Mouse (Mus musculus) monocyte, adult 5-6 weeks (primary cell): ENCODE results near the gene Vps37c. TPM values are rescaled to one million over a fixed set of nuclear protein-coding genes. Genes with fewer than 3 reads are reported as not detected.
A peak's percentile ranks its signal among the peaks of the same experiment; 100 is the strongest.

ENCODE experiments used
- ATAC-seq: fragments of 153-309, 156-312 bp; replicated peaks from 2 replicates; pipeline ENCODE4 v1.8.0; 2017; ENCODE audit warnings: mild to moderate bottlenecking; ENCODE audit not compliant: low TSS enrichment, insufficient number of reproducible peaks, severe bottlenecking, poor library complexity, low FRiP score
- total RNA-seq: library from RNA; stranded (forward); fragments of 200-1000, 200-491, 200-594 nt; gene quantifications from 3 replicates; pipeline ENCODE4 v1.2.3, GENCODE M21; 2017

Vps37c gene
- total RNA-seq, 1 experiment from 2014 or later = 18.7 TPM

GRCm38 (mm10) chr19:10732741-10733140 lies 44.2 kb downstream of the Vps37c start:
- ATAC-seq = no peak

DNA sequence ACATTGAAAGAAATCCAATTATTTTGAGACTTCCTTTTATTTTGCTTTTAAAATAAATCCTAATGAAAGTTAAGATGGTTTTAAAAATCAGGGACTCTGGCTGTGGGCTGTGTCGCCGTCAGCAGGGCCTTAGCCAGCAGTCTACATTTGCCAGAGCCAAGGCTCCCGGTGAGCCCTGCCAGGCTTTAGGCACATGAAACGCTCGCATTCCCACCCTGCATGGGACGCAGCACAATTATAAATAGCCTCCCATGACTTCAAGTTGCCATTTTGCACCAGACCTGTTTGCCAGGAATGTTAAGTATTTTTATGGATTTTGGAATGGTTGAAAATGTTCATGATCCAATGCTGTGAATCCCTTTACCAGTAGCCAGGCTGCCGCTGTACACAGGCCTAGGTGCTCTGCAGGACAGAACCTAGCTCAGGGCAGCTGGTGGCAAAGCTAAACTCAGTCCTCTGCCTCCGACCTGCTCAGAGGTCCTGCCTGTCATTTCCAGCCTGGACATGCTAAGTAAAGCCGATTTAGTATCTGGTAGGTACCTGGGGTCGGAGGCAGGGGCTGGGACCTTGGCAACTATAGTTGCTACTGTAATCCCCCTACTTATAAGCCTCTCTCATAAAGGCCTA lies 45.1 kb downstream of the Vps37c start:
- ATAC-seq = no peak

- no peak for ATAC-seq
Measured at GRCm38 (mm10) chr19:10734554-10734953, 46.0 kb downstream of the Vps37c start.

GRCm38 (mm10) chr19:10735061-10735460 lies 46.5 kb downstream of the Vps37c start:
- no peak for ATAC-seq

DNA sequence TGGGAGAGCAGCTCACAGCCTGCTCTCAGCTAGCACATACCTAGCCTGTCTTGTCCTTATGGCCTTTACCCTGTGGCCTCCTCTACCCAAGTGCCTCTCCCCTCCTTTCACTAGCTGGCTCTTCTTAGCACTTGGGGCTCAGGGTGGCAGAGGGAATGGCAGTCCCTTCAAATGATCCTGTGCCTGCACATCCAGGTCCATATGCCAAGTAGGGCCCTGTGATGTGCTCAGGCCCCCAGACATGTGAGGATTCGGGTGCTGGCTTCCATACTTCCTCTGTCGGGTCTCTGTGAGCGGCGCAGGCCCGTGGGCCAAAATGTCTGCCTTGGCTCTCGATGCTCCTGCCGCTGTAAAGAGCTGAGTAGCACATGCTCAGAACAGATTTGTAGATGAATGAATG lies 47.3 kb downstream of the Vps37c start:
- no peak for ATAC-seq

DNA sequence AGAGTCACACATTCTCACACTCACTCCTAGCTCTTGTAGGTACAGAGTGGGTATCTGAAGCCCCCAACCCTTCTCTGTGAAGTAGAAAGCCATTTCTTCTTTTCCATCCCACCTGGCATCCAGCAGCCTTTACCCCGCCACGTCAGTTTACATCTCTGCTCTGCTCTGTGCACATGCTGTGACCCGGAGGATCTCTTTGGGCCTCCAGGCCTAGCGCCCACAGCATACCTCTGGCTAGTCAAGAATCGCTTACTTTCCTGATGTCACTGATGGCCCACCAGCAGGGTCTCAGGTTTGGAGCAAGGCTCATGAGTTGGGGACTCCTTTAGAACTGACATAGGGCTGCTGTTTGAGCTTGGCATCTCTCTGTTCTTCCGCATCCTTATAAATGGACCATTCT lies 49.5 kb downstream of the Vps37c start:
- ATAC-seq = no peak

- ATAC-seq = peak; percentile 69
Measured at GRCm38 (mm10) chr19:10738811-10739210, 50.3 kb downstream of the Vps37c start, which contains the start of gene Cd5. TSS of gene Cd5 (minus strand) at chr19:10739002.

DNA sequence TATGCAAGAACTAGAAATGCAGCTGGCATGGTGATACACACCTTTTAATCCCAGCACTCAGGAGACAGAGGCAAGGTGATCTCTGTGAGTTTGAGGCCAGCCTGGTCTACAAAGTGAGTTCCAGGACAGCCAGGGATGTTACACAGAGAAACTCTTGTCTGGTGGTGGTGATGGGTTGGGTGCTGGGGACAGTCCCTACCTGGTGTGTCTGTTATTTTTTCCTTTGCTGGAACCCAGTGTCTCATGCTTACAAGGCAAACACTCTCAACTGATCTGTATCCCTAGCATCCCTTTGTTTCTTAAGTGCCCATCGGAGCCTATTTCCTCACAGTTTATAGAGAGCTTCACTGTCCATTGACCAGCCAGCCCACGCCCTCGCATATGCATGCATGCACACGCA lies 51.4 kb downstream of the Vps37c start:
- ATAC-seq = no peak

DNA sequence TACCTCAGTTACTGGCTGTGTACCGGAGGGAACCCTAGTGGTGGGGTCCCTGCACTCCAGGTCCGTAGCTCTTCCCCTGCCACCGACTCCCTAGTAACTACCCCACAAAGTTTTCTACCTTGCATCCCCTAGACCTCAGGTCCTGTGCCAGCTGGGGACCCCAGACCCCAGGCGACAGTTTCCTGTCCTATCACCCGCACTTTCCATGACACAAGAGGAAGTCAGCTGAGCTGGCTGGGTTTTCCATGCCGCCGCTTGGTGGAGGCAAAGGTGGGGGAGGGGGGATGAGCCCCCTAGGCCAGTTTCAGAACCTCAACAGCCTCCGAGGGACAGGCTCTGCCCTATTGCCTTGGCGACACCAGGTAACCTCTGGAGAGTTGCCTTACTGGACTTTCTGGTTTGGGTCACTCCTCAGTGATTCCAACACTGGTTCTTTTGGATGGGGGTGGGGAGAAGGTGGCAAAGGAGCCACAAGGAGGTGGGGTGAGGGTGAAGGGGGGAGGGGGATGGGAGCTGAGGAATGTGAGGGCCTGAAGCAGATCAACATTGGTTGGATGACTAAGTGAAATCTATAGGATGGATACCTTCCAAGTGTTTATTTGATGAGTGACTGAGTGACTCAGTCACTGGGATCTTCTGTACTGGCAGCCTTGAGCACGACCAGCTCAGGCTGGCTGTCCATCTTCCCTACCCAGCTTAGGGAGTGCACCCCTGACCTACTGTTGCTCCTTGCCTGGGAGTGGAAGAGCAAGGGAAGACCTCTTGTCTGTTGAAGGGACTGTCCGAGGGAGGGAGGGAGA lies 52.3 kb downstream of the Vps37c start:
- ATAC-seq = no peak

DNA sequence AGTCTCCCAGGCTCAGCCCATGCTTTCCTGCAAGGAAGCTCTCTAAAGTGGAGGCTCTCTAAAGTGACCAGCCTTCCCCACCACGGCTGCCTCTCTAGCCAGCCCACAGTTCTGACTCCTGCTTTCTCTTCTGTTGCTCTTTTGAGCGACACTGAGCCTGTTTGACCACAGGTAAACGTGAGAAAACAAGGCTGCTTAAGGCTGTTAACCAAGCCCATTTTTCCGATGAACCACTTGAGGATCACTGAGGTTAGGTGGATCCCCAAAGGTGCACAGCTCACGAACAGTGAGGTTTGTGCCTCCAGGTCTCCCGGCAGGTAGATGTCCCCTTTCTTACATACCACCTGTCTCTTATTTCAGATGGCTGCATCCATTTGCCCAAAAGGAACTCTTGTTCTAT lies 53.6 kb downstream of the Vps37c start:
- ATAC-seq = no peak

GRCm38 (mm10) chr19:10742565-10742964 lies 54.0 kb downstream of the Vps37c start:
- no peak for ATAC-seq

DNA sequence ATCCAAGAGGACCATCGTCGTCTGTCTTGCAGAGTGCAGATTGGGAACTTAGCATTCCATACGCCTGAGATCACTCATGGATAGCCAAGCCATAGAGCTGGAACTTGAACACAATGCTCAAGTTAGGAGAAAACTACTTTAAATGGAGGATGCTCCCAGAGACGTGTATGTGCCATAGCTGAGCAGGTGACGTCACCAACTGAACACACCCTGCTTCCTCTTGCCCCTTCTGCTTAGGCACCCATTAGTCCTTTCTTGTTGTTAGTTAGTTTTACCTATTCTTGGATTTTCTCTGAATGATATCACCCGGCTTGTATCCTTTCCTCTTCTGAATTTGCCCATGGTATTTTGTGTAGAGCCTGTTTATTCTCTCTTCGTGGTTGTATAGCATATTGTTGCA lies 58.6 kb downstream of the Vps37c start:
- ATAC-seq = no peak

DNA sequence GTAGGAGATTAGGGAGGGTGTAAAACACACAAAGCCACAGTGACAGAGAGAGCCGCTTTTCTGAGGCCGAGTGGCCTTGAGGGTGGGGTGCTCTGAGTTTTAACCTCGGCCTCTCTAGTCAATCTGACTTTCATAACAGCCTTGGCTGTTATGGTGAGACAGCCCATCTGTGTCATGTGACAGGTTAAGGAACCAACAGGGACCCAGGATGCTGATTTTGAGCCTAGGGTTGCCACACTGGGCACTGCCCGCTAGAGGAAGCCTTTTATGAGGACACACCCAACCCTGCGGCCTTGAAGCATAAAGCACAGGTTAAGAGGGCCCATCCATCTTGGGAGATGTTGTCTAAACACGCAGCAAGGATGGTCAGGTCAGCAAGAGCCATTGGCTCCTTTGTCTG lies 59.2 kb downstream of the Vps37c start:
- ATAC-seq = peak; percentile 97

GRCm38 (mm10) chr19:10748401-10749102 lies 60.0 kb downstream of the Vps37c start:
- no peak for ATAC-seq

- ATAC-seq = no peak
Measured at GRCm38 (mm10) chr19:10749295-10749694, 60.8 kb downstream of the Vps37c start.

- no peak for ATAC-seq
Measured at GRCm38 (mm10) chr19:10750161-10750560, 61.6 kb downstream of the Vps37c start.

DNA sequence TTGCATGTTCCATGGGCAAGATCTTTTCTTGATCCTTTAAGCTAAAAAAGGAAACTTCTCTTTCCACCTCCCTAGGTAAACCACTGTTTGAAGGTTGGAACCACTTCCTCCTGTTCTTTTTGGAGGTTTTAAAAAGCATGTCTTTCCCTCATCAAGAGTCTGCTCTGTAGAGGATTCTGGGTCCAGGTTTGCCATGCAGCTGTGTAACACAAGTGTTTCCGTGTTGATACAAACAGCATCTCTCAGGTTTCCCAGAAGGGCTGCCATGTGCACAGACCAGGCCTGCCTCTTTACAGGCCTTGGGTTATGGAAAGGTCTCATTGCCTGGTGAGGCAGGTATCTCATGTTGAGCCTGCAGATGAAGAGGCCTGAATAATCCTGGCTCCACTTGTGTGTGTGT lies 63.1 kb downstream of the Vps37c start:
- no peak for ATAC-seq

DNA sequence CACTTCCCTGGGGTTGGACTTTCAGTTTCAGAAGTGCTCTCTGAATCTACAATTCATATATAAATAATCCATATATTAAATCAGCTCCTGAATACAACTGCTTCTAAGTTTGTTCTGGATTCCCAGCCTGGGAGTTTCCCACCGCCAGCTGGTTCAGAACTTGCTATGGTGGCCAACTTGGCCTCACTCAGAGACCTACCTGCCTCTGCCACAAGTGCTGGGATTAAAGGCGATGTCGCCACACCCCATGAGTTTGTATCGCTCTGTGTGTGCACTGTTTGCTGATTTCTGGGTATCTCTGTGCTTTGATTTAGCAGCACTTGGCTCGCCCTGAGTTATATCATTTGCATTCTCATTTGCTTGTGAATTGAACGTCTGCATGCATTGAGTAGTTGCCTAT lies 63.6 kb downstream of the Vps37c start:
- no peak for ATAC-seq

- ATAC-seq = no peak
Measured at GRCm38 (mm10) chr19:10752646-10753045, 64.1 kb downstream of the Vps37c start.

GRCm38 (mm10) chr19:10757125-10757524 lies 68.6 kb downstream of the Vps37c start:
- ATAC-seq = no peak
